Mouse (Mus musculus) small intestine, adult 2 months (tissue): ENCODE measurements around the gene 1700017N19Rik. TPM values are rescaled to one million over a fixed set of nuclear protein-coding genes. Genes with fewer than 3 reads are reported as not detected.
"Not testable (repeated sequence)": the region's sequence is repeated elsewhere in the genome, so short reads cannot be mapped to it uniquely, and the experiment has no call there.

ENCODE experiments used
- H3K27ac ChIP-seq: fragments of 200-500 bp; 2 replicates; pipeline ENCODE4 v1.5.1; 2012; ENCODE audit warnings: low read depth, low read length, control low read depth, inconsistent platforms; ENCODE audit not compliant: insufficient read depth
- H3K27me3 ChIP-seq: fragments of 200-500 bp; 2 replicates; pipeline ENCODE4 v1.6.1; 2012; ENCODE audit warnings: mild to moderate bottlenecking, moderate library complexity, low read length, inconsistent platforms; ENCODE audit not compliant: control insufficient read depth, insufficient read depth
- H3K36me3 ChIP-seq: fragments of 200-500 bp; 2 replicates; pipeline ENCODE4 v1.6.1; 2012; ENCODE audit warnings: mild to moderate bottlenecking, low read length, control low read depth, inconsistent platforms; ENCODE audit not compliant: control insufficient read depth, insufficient read depth
- H3K4me1 ChIP-seq: fragments of 200-500 bp; 2 replicates; pipeline ENCODE4 v1.6.1; 2012; ENCODE audit warnings: low read length, inconsistent platforms, mixed read lengths; ENCODE audit not compliant: control insufficient read depth, insufficient read depth, insufficient read length
- H3K4me3 ChIP-seq: fragments of 200-500 bp; 2 replicates; pipeline ENCODE4 v1.5.1; 2012; ENCODE audit warnings: low read depth, mild to moderate bottlenecking, control low read depth, inconsistent platforms, low read length, moderate library complexity
- CTCF ChIP-seq: fragments of 200-500 bp; IDR thresholded peaks from 2 replicates; pipeline ENCODE4 v1.5.1; 2012; ENCODE audit warnings: low read depth, mild to moderate bottlenecking, control low read depth, inconsistent platforms, low read length, moderate library complexity, mixed read lengths; ENCODE audit not compliant: insufficient replicate concordance, insufficient read length; ENCODE audit errors: extremely low read depth
- POLR2A ChIP-seq: fragments of 200-500 bp; IDR thresholded peaks from 2 replicates; pipeline ENCODE4 v1.6.1; 2012; ENCODE audit warnings: low read depth, mild to moderate bottlenecking, control low read depth, inconsistent platforms, low read length, moderate library complexity
- WGBS: fragments of 180-500 bp; shearing (Covaris S2); methylation state at CpG from one replicate; pipeline ENCODE4 v1.1.7; 2018; 5-methylcytosine and 5-hydroxymethylcytosine counted together
- polyA plus RNA-seq: library from polyadenylated mRNA; depleted of rRNA; stranded (reverse); fragments of >200 nt; gene quantifications from 2 replicates; pipeline ENCODE4 v1.2.3, GENCODE M21; 2012; rRNA removed

1700017N19Rik gene
- polyA plus RNA-seq = not detected in 2 replicates

- Histone ChIP-seq H3K27me3 (no peaks in the 10 kb centered on the region), H3K4me3 (no peak within 1 kb of the TSS), H3K4me1 (no peaks in the 10 kb centered on the region), H3K27ac (no peak within 1 kb of the TSS), H3K36me3 (no peaks in the 10 kb centered on the region)
- no peak for TF ChIP-seq POLR2A
- TF ChIP-seq CTCF = no peak
- WGBS = 71% methylated on average over 1 of the region's 1 CpGs
These were observed at the start of gene 1700017N19Rik, which contains the start of gene 4930430F08Rik for GRCm38 (mm10) chr10:100590323-100590722. Gene 1700017N19Rik, plus strand, starts transcription at chr10:100590484. Gene 4930430F08Rik, minus strand, starts transcription at chr10:100590423.

GRCm38 (mm10) chr10:100556566-100557175 lies 33.6 kb upstream of the 1700017N19Rik start:
- Histone ChIP-seq H3K27ac (no peak overlapping the region), H3K4me3 (no peak overlapping the region), H3K4me1 (no peaks in the 10 kb centered on the region), H3K27me3 (no peaks in the 10 kb centered on the region), H3K36me3 (peaks cover 2% of the 10 kb centered on the region)
- WGBS = 94% methylated on average over 3 of the region's 3 CpGs
- TF ChIP-seq CTCF (no peak), POLR2A (no peak)

- H3K4me3 ChIP-seq, H3K36me3 ChIP-seq, H3K4me1 ChIP-seq, H3K27me3 ChIP-seq, H3K27ac ChIP-seq: not testable (repeated sequence)
- 92% methylated on average over 3 of the region's 3 CpGs for WGBS
These were observed 29.9 kb upstream of the 1700017N19Rik start for GRCm38 (mm10) chr10:100560194-100560883.

GRCm38 (mm10) chr10:100564112-100564511 lies 26.2 kb upstream of the 1700017N19Rik start:
- Histone ChIP-seq H3K4me1 (no peaks in the 10 kb centered on the region), H3K27ac (no peak overlapping the region), H3K27me3 (no peaks in the 10 kb centered on the region), H3K4me3 (no peak overlapping the region), H3K36me3 (peaks cover 7% of the 10 kb centered on the region; the same call in 1 of the 2 replicates)
- WGBS = 75% methylated on average over 3 of the region's 3 CpGs
- TF ChIP-seq POLR2A = no peak
- no peak for TF ChIP-seq CTCF

- TF ChIP-seq CTCF (no peak), POLR2A (no peak)
- 92% methylated on average over 3 of the region's 3 CpGs for WGBS
- Histone ChIP-seq H3K27me3 (no peaks in the 10 kb centered on the region), H3K27ac (no peak overlapping the region), H3K4me1 (no peaks in the 10 kb centered on the region), H3K4me3 (no peak overlapping the region), H3K36me3 (peaks cover 3% of the 10 kb centered on the region; the same call in 1 of the 2 replicates)
These were observed 18.6 kb upstream of the 1700017N19Rik start for GRCm38 (mm10) chr10:100571707-100572106.

GRCm38 (mm10) chr10:100574505-100575149 lies 15.7 kb upstream of the 1700017N19Rik start:
- no peak for TF ChIP-seq POLR2A
- no peak for TF ChIP-seq CTCF
- WGBS = 90% methylated on average over 7 of the region's 7 CpGs
- Histone ChIP-seq H3K36me3 (0 out of 2 replicates have a peak, but pooled peaks cover 2% of the 10 kb centered on the region), H3K4me1 (no peaks in the 10 kb centered on the region), H3K27me3 (no peaks in the 10 kb centered on the region), H3K27ac (no peak overlapping the region), H3K4me3 (no peak overlapping the region)

- 95% methylated on average over 7 of the region's 7 CpGs for WGBS
- Histone ChIP-seq H3K4me3 (no peak overlapping the region), H3K27me3 (no peaks in the 10 kb centered on the region), H3K27ac (no peak overlapping the region), H3K36me3 (0 out of 2 replicates have a peak, but pooled peaks cover 2% of the 10 kb centered on the region), H3K4me1 (no peaks in the 10 kb centered on the region)
- TF ChIP-seq CTCF = no peak
- no peak for TF ChIP-seq POLR2A
These were observed 15.0 kb upstream of the 1700017N19Rik start for GRCm38 (mm10) chr10:100575294-100575693.
